Mouse (Mus musculus): ENCODE measurements at regions not wholly inside any gene's neighbourhood (a gene's known extent, or its start where the extent isn't known, plus 50 kb on each side); places are given as distances from the start of the nearest gene placed in this dataset.

GRCm38 (mm10) chr6:144919750-144920149, 138.0 kb upstream of the Sox5 start:
- TF ChIP-seq CTCF (conservative IDR thresholded peaks at IDR 0.05; ENCODE audit: low read length) (no peak), POU5F1 (IDR thresholded peaks at IDR 0.05; ENCODE audit: borderline replicate concordance, low read length) (no peak), NANOG (IDR thresholded peaks at IDR 0.05; ENCODE audit: borderline replicate concordance, low read length) (no peak)
